ENCODE assay signal across 25 mouse cellular contexts in the genomic region with DNA sequence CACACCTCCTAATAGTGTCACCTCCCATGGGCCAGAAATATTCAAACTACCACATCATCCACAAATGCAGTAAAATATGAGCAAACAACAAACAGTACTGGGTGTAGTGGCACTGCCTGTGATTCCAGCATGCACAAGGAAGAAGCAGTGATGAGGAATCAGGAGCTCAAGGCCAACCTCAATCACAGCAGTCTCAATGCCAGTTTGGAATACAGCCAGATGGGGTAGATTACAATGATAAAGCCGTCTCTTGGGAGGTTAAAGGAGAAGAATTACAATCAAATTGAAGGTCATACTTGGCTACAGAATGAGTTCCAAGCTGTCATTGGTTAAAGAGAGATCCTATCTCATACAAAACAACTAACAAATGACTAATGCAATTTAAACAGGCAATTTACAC. TPM values are rescaled to one million over a fixed set of nuclear protein-coding genes. Genes with fewer than 3 reads are reported as not detected.
"Had no signal": no experiment of that assay in that cellular context is flagged by ENCODE, and none has a peak within 500 bp of the region (broad histone marks: within the 10 kb centered on the region; RNA-seq: fewer than 3 reads in every experiment).

No protein-coding gene starts in this region.

- DNase-seq: kidney, postnatal 36 days; layer of hippocampus, adult 9-11 months; layer of hippocampus, postnatal 36 days; liver; liver, embryonic 13.5 days; liver, postnatal 0 days; lung, postnatal 14 days; retina, postnatal 1 day; right cerebral cortex, postnatal 4 days; thymus, postnatal 4 days had no signal

- H3K4me3 ChIP-seq: limb, embryonic 12.5 days; liver, embryonic 13.5 days; lung, embryonic 15.5 days; megakaryocyte, embryonic 14.5 days; midbrain, embryonic 15.5 days; neural tube, embryonic 12.5 days; stomach, embryonic 15.5 days had no signal

- H3K27ac ChIP-seq: kidney, postnatal 0 days; limb, embryonic 12.5 days; liver, embryonic 13.5 days; lung, embryonic 15.5 days; macrophage; midbrain, embryonic 15.5 days; neural tube, embryonic 12.5 days; stomach, embryonic 15.5 days had no signal

- H3K27me3 ChIP-seq: limb, embryonic 12.5 days; liver, embryonic 13.5 days; lung, embryonic 15.5 days; megakaryocyte, embryonic 14.5 days; midbrain, embryonic 15.5 days; neural tube, embryonic 12.5 days; stomach, embryonic 15.5 days had no signal

- H3K4me1 ChIP-seq: limb, embryonic 12.5 days; liver, embryonic 13.5 days; lung, embryonic 15.5 days; megakaryocyte, embryonic 14.5 days; midbrain, embryonic 15.5 days; neural tube, embryonic 12.5 days; stomach, embryonic 15.5 days had no signal

RNA-seq across cellular contexts. Expression of a gene that starts 52.2 kb away (rescaled TPM):
- total RNA-seq: layer of hippocampus, adult 18-20 months; layer of hippocampus, postnatal 36 days; left cerebral cortex, adult 8-10 months; left cerebral cortex, postnatal 25 days; neutrophil, adult 5-6 weeks had no signal
- polyA plus RNA-seq: liver, postnatal 0 days; lung, embryonic 15.5 days; macrophage; spleen, adult 2 months; testis, adult 2 months; thymus, postnatal 0 days had no signal
